Mouse (Mus musculus): Measurements from ENCODE around the gene Sept7. TPM values are rescaled to one million over a fixed set of nuclear protein-coding genes. Genes with fewer than 3 reads are reported as not detected.

The Sept7 gene
- polyA plus RNA-seq, 1 experiment from 2014 or later, result 110 TPM

DNA sequence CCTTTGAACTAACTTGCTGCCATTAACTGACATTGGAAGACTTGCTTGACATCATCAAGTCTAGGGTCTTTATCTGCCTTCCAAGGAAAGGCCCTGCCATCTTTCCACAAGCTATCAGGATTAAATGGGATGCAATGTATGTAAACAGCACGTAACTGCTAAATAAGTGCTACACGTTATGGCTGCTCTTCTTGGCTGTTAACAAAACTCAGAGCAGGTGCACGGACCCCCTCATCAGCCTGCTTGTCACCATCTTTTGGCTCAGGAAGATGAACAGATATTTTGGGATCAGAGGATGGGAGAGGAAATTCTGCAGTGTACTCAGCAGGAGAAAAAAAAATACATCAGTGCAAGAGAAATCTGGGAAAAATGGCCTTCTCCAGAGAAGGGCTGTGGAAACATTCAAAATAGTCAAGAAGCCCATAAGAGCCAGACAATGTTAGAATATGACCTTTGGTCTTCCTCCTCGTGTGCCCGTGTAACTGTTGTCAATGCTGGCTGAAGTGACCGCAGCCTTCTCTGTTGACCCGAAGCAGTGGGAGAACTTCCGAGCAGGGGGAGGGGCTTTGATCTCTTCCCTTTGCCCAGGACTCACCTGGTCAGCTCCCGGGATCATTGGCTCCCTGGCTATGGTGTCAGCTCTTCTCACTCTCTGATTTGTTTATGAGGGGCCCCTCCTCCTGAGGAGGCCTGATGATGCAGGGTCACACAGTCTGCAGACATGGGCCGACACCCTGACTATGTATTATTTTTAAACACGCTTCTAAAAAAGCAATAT lies 76.9 kb downstream of the Sept7 start:
- no peaks in the 10 kb centered on the region for H3K9me3 ChIP-seq (replicated peaks)
- no peaks in the 10 kb centered on the region for H3K27me3 ChIP-seq
- 64% methylated on average over 11 of the region's 11 CpGs for WGBS (ENCODE audit: insufficient replicate concordance)
- ATAC-seq (ENCODE audit: low read depth) (peak; percentile 23; the same call in 1 of the 2 replicates), DNase-seq (no peak)
- H3K4me1 ChIP-seq (replicated peaks), result no peaks in the 10 kb centered on the region
- H3K4me2 ChIP-seq, result no peak overlapping the region
- no peak overlapping the region for H3K27ac ChIP-seq
- H3K36me3 ChIP-seq, result no peaks in the 10 kb centered on the region
- H3K4me3 ChIP-seq (replicated peaks), result no peak overlapping the region
- H3K9ac ChIP-seq, result no peak overlapping the region

DNA sequence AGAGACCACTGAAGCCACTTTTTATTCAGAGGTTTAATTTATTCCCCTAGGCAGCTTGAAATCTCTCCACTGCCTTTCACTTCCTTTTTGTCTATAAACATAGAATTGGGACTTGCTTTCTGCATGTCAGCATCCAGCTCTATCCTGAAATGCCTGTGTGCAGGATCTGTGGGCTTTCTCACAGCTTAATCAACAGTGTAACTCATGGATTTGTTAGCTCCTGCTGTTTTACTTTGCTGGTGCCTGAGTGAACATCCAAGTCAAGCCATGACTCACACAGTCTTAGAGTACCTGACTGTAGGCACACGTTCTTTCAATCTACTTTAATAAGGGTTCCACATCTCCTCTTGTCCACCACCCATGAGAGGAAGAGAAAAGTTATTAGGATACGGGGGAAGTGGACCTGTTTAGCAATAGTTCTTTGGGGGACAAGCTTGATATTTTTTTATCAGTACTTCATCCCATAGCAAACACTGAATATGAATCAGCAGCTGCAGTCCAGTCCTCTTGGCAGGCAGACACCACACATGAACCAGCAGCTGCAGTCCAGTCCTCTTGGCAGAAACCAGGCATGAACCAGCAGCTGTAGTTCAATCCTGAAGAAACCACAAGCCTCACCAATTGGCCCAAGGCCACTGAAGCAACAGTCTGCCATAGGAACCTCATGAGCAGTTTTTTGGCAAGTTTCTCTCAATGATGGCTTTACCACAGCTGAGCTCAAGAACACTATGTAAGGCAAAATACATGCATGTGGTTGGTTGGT lies 85.4 kb downstream of the Sept7 start:
- no peak overlapping the region for H3K9ac ChIP-seq
- no peak overlapping the region for H3K4me2 ChIP-seq
- H3K27me3 ChIP-seq, result no peaks in the 10 kb centered on the region
- DNase-seq (no peak), ATAC-seq (ENCODE audit: low read depth) (no peak)
- no peaks in the 10 kb centered on the region for H3K4me1 ChIP-seq (replicated peaks)
- no peak overlapping the region for H3K4me3 ChIP-seq (replicated peaks)
- 60% methylated on average over 2 of the region's 2 CpGs for WGBS (ENCODE audit: insufficient replicate concordance)
- no peaks in the 10 kb centered on the region for H3K36me3 ChIP-seq
- H3K9me3 ChIP-seq (replicated peaks), result no peaks in the 10 kb centered on the region
- no peak overlapping the region for H3K27ac ChIP-seq

DNA sequence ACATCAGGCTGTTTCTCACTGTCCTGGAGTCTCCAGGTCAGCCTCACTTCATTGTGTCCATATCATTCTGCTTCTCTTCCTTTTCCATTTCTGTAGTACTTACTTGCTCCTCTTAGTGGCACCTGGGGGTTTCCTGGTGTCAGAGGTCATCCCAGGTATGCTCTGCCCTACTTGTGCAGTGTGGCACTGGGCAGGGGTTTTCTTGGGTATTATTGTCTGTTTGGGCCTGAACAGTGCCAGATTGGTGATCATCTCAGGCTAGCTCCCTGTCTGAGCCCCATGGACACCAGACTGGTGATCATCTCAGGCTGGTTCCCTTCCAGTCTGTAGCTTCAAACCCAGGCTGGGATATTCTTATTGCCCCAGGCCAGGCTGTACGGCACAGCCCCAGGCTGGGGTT lies 88.2 kb downstream of the Sept7 start:
- Histone ChIP-seq H3K4me3 (replicated peaks) (no peak overlapping the region), H3K36me3 (no peaks in the 10 kb centered on the region), H3K27ac (no peak overlapping the region), H3K9ac (no peak overlapping the region), H3K4me2 (no peak overlapping the region), H3K9me3 (replicated peaks) (no peaks in the 10 kb centered on the region), H3K27me3 (no peaks in the 10 kb centered on the region), H3K4me1 (replicated peaks) (no peaks in the 10 kb centered on the region)
- ATAC-seq (ENCODE audit: low read depth), result no peak
- DNase-seq, result no peak
- WGBS (ENCODE audit: insufficient replicate concordance), result 81% methylated on average over 1 of the region's 1 CpGs

DNA sequence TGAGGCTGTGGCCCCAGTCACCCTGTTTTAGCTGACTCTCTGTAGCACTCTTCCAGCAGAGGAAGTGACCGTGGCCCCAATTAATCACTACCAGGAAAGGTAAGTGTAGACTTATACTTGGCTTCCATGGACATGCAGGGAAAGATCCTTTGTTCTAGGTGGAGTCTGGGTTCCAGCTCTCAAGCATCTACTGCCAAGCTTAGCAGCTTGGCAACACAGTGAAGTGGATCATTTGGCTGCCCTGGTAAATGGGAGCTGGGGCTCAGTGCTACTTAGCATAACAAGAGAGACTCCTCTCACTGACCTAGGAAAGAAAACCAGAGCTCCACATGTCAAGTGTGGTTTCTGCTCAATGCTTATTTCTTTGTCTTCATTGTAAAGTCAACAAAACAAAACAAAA lies 101.5 kb downstream of the Sept7 start:
- no peak overlapping the region for H3K27ac ChIP-seq
- H3K36me3 ChIP-seq, result no peaks in the 10 kb centered on the region
- H3K9me3 ChIP-seq (replicated peaks), result no peaks in the 10 kb centered on the region
- 53% methylated on average over 1 of the region's 1 CpGs for WGBS (ENCODE audit: insufficient replicate concordance)
- H3K9ac ChIP-seq, result no peak overlapping the region
- no peak overlapping the region for H3K4me3 ChIP-seq (replicated peaks)
- no peaks in the 10 kb centered on the region for H3K4me1 ChIP-seq (replicated peaks)
- H3K27me3 ChIP-seq, result no peaks in the 10 kb centered on the region
- H3K4me2 ChIP-seq, result no peak overlapping the region
- ATAC-seq (ENCODE audit: low read depth), result no peak
- DNase-seq, result no peak

DNA sequence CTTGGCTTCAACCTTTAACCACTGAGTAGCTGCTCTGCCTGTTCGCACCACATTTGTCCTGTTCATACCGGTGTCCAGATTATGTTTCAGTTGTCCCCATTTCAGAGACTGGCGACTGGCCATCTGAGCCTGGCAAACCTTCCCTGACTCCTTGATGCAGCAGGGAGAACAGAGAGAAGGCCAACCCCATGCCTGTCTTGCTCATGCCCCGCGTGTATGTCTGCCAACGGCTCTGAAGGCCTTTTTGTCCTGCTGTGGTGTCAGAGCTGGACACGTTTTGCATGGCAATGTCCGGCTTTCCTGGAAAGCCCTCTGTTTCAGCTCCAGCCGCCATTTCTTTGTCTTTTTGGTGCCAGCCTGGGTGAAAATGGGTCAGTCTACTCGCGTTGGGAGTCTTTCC lies 103.6 kb downstream of the Sept7 start:
- ATAC-seq (ENCODE audit: low read depth) (no peak), DNase-seq (no peak)
- Histone ChIP-seq H3K4me3 (replicated peaks) (no peak overlapping the region), H3K36me3 (no peaks in the 10 kb centered on the region), H3K27me3 (no peaks in the 10 kb centered on the region), H3K27ac (no peak overlapping the region), H3K9me3 (replicated peaks) (no peaks in the 10 kb centered on the region), H3K4me2 (no peak overlapping the region), H3K4me1 (replicated peaks) (no peaks in the 10 kb centered on the region), H3K9ac (no peak overlapping the region)
- WGBS (ENCODE audit: insufficient replicate concordance), result 75% methylated on average over 11 of the region's 11 CpGs

DNA sequence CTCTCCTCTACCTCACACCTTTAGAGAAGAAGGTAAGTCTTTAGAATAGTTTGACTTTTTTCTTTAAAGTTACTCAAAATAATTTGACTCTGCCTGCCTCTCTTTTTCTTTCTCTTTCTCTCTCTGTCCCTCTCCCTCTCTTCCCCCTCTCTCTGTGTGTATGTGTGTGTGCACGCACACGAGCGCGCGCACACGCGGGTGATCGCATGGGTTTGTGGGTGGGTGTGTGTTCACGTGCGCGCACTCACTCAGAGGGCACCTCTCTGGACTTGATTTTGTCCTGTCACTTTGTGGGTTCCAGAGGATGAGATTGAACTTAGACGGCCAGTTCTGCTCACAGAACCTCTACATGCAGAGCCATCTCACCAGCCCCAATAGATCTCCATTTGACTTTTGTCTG lies 105.3 kb downstream of the Sept7 start:
- Histone ChIP-seq H3K4me1 (replicated peaks) (no peaks in the 10 kb centered on the region), H3K9ac (no peak overlapping the region), H3K27me3 (no peaks in the 10 kb centered on the region), H3K36me3 (no peaks in the 10 kb centered on the region), H3K27ac (no peak overlapping the region), H3K4me2 (no peak overlapping the region), H3K4me3 (replicated peaks) (no peak overlapping the region), H3K9me3 (replicated peaks) (no peaks in the 10 kb centered on the region)
- ATAC-seq (ENCODE audit: low read depth) (no peak), DNase-seq (no peak)
- 84% methylated on average over 12 of the region's 12 CpGs for WGBS (ENCODE audit: insufficient replicate concordance)

DNA sequence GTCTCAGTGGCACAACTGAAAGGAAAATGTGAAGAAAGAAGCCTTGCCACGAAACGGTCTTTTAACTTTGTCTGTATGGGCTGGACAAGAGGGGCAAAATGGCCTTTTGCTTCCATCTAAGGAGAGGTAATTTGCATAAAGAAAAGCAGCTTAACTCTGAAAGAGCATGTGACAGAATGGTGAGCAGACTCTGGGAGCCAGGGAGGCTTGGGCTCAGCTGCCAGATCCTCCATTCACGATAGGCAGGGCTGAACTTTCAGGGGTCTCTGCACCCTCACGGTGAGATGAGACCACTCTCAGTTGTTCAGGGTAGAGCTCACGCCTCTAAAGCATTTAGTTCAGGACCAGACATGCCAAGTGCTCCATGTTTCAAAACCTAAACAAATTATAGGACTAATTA lies 105.8 kb downstream of the Sept7 start:
- Histone ChIP-seq H3K9me3 (replicated peaks) (no peaks in the 10 kb centered on the region), H3K27me3 (no peaks in the 10 kb centered on the region), H3K4me1 (replicated peaks) (no peaks in the 10 kb centered on the region), H3K9ac (no peak overlapping the region), H3K36me3 (no peaks in the 10 kb centered on the region), H3K27ac (no peak overlapping the region), H3K4me3 (replicated peaks) (no peak overlapping the region), H3K4me2 (no peak overlapping the region)
- 61% methylated on average over 5 of the region's 5 CpGs for WGBS (ENCODE audit: insufficient replicate concordance)
- DNase-seq, result no peak
- ATAC-seq (ENCODE audit: low read depth), result no peak

Other genes with a start within 250 kb of the Sept7 start
- gene Gm10181, start 163.0 kb upstream of the Sept7 start, polyA plus RNA-seq (2015; fragmentation: Nextera tagmentation; extraction: Ambion mirVana), result not detected in 2 replicates
- 13.5 and 15.9 TPM in 2 replicates for gene Herpud2, start 100.6 kb upstream of the Sept7 start, polyA plus RNA-seq (2015; fragmentation: Nextera tagmentation; extraction: Ambion mirVana)
- gene Eepd1, start 229.1 kb downstream of the Sept7 start, polyA plus RNA-seq (2015; fragmentation: Nextera tagmentation; extraction: Ambion mirVana), result 4.9 and 5.2 TPM in 2 replicates

Measured in liver, embryonic 13.5 days (tissue).